Mouse (Mus musculus) heart, embryonic 12.5 days (tissue): ENCODE data around the gene Atg10. TPM values are rescaled to one million over a fixed set of nuclear protein-coding genes. Genes with fewer than 3 reads are reported as not detected.

ENCODE experiments used
- polyA plus RNA-seq: library from polyadenylated mRNA; unstranded; fragments of >200 nt; fragmentation: Nextera tagmentation; extraction: Ambion mirVana; gene quantifications from 2 replicates; pipeline ENCODE4 v1.2.1, GENCODE M21; 2016

The Atg10 gene
- polyA plus RNA-seq, 1 experiment from 2014 or later: 25.5 TPM

Other genes starting within 250 kb of the Atg10 start
- gene Ssbp2, start 236.3 kb upstream of the Atg10 start, polyA plus RNA-seq: 78.6 and 79.0 TPM in 2 replicates